In the genomic region with DNA sequence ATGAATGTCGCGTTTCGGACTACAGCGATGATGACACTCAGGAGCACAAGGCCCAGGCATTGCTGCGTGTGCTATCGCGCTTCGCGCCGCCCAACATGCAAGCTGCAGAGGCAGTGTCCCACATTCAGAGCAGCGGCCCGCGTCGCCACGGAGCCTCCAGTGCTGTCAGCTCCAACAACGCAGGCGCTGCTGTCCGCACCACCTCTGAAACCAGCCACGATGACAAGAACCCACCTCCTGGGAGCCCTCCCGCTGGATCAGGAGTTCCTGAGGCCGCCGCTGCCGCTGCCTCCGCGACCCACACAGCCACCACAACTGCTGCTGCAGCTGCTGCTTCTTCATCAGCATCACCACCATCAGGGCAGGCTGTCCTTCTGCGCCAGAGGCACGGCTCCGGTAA, we compare ENCODE assay signal across 7 mouse cellular contexts. TPM values are rescaled to one million over a fixed set of nuclear protein-coding genes. Genes with fewer than 3 reads are reported as not detected.
DNase-seq lines count a peak whose midpoint lies in the region; ATAC-seq lines count a peak whose summit lies in the region.

No protein-coding gene starts in this region.

- peaks cover 26% of the 10 kb centered on the region for H3K4me1 ChIP-seq in embryonic facial prominence, embryonic 15.5 days
- H3K4me1 ChIP-seq in limb, embryonic 13.5 days: peaks cover 19% of the 10 kb centered on the region

- 15% methylated on average over 28 of the region's 28 CpGs for WGBS in embryonic facial prominence, embryonic 15.5 days
- 10% methylated on average over 28 of the region's 28 CpGs for WGBS in limb, embryonic 13.5 days

- peaks cover 57% of the 10 kb centered on the region for H3K27me3 ChIP-seq in embryonic facial prominence, embryonic 15.5 days
- H3K27me3 ChIP-seq in limb, embryonic 13.5 days: peaks cover 72% of the 10 kb centered on the region

- H3K4me2 ChIP-seq in embryonic facial prominence, embryonic 15.5 days (replicated peaks): peak overlapping the region; percentile 39
- peak overlapping the region; percentile 55 for H3K4me2 ChIP-seq in limb, embryonic 13.5 days (replicated peaks)

- no peak for ATAC-seq in embryonic facial prominence, embryonic 15.5 days (ENCODE audit: insufficient number of reproducible peaks, low FRiP score, low TSS enrichment, low read depth)
- no peak for ATAC-seq in limb, embryonic 13.5 days (ENCODE audit: low FRiP score, low read depth)

- no peaks in the 10 kb centered on the region for H3K9me3 ChIP-seq in embryonic facial prominence, embryonic 15.5 days (replicated peaks)
- H3K9me3 ChIP-seq in limb, embryonic 13.5 days: no peaks in the 10 kb centered on the region

- no peaks in the 10 kb centered on the region for H3K36me3 ChIP-seq in embryonic facial prominence, embryonic 15.5 days
- no peaks in the 10 kb centered on the region for H3K36me3 ChIP-seq in limb, embryonic 13.5 days

- H3K9ac ChIP-seq in embryonic facial prominence, embryonic 15.5 days: no peak overlapping the region
- H3K9ac ChIP-seq in limb, embryonic 13.5 days: peak overlapping the region; percentile 35

- no peak overlapping the region for H3K27ac ChIP-seq in embryonic facial prominence, embryonic 15.5 days (replicated peaks)
- H3K27ac ChIP-seq in limb, embryonic 13.5 days: no peak overlapping the region

- peak; percentile 25 to 54 for DNase-seq in left cerebral cortex, adult 18-20 months (ENCODE audit: low spot score in 2 of 2)
- DNase-seq in left cerebral cortex, adult 11 months (ENCODE audit: low spot score): no peak
- DNase-seq in right cerebral cortex, postnatal 36 days (ENCODE audit: low spot score in 2 of 2): peak; percentile 26 to 36
- DNase-seq in adipocyte (ENCODE audit: low spot score): no peak
- no peak for DNase-seq in adrenal gland, adult 8-10 months

- H3K4me3 ChIP-seq in embryonic facial prominence, embryonic 15.5 days (replicated peaks): peak overlapping the region; percentile 21
- H3K4me3 ChIP-seq in limb, embryonic 13.5 days: peak overlapping the region; percentile 29

RNA-seq across cellular contexts. Expression of a gene that starts 4.4 kb away (rescaled TPM):
- 10 to 100 TPM; 54.8 to 59.9 TPM for total RNA-seq in left cerebral cortex, adult 18-20 months (2021)
- polyA plus RNA-seq in embryonic facial prominence, embryonic 15.5 days (2015; fragmentation: Nextera tagmentation; extraction: Ambion mirVana): 13.4 and 14.9 TPM in 2 replicates
- polyA plus RNA-seq in limb, embryonic 13.5 days (2015; fragmentation: Nextera tagmentation; extraction: Ambion mirVana): 7.6 and 8.2 TPM in 2 replicates
- 1 to 10 TPM in 3 of 4 experiments, under 1 TPM in 1; 0.58 to 1.8 (median 1.5) TPM for total RNA-seq in adrenal gland, adult 8-10 months (2022)

Comparison
In these comparisons a context has a peak if more than half of its experiments do, and no peak if none do; other contexts are left out.
1. DNase-seq: peak in left cerebral cortex, adult 18-20 months (2 of 2) and right cerebral cortex, postnatal 36 days (2 of 2); none in left cerebral cortex, adult 11 months (single experiment), adipocyte (single experiment) and adrenal gland, adult 8-10 months (single experiment).
2. RNA of a gene that starts 4.4 kb away (total RNA-seq): 54.8 to 59.9 TPM in left cerebral cortex, adult 18-20 months; 0.58 to 1.8 TPM in adrenal gland, adult 8-10 months; every median in the first group is over 10 times any median in the second.